Mouse (Mus musculus) left cerebral cortex, postnatal 36 days (tissue): ENCODE data around the gene Atad1. TPM values are rescaled to one million over a fixed set of nuclear protein-coding genes. Genes with fewer than 3 reads are reported as not detected.
"Not testable (repeated sequence)": the region's sequence is repeated elsewhere in the genome, so short reads cannot be mapped to it uniquely, and the experiment has no call there.

ENCODE experiments used
- DNase-seq, 2 experiments: peaks; one replicate each; pipeline ENCODE4 v3.0.0; 2021 to 2022; ENCODE audit warnings: low spot score in 2 of 2, mixed read lengths in 1 of 2
- intact Hi-C: fragments of 180-260 bp; cut with DNase I; formaldehyde crosslinking; loops from one replicate; pipeline ENCODE4 v1.15.1; 2025
- total RNA-seq, 2 experiments: library from RNA; stranded (reverse); gene quantifications; 2 replicates each; pipeline ENCODE4 v1.2.3; 2021

The Atad1 gene
- total RNA-seq, 2 experiments from 2014 or later = 94.7 to 97.0 TPM

DNA sequence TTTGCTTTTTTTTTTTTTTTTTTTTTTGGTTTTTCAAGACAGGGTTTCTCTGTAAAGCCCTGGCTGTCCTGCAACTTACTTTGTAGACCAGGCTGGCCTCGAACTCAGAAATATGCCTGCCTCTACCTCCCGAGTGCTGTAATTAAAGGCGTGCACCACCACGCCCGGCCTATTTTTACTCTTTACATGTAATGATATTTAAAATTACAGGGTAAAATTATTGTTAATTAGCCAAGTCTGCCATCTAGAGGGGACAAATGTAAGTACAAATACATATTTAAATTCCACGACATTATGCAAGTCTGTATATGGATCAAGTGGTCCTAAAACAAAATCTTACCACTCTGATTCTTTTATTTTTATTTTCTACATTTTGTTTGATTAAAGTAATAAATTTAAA, 49.9 kb downstream of the Atad1 start:
- no peak for DNase-seq
- intact Hi-C loops = loop anchor here (5.0 to 10.0 kb wide), 2 partner anchors 187 to 715 kb away; no protein-coding TSS in a partner anchor

DNA sequence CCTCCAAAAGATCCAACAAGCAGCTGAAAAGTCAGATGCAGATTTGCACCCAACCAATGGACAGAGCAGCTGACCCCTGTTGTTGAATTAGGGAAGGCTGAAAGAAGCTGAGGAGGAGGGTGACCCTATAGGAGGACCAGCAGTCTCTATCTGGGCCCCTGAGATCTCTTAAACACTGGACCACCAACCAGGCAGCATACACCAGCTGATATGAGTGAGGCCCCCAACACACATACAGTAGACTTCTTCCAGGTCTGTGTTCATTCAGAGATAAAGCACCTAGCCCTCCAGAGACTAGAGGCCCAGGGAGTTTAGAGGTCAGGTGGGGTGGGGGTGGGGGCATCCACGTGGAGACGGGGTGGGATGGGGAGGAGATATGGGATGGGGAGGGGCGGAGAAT, 51.4 kb downstream of the Atad1 start:
- not testable (repeated sequence) for DNase-seq
- intact Hi-C loops = loop anchor here (10.0 kb wide), 1 partner anchor 713 kb away; no protein-coding TSS in a partner anchor

DNA sequence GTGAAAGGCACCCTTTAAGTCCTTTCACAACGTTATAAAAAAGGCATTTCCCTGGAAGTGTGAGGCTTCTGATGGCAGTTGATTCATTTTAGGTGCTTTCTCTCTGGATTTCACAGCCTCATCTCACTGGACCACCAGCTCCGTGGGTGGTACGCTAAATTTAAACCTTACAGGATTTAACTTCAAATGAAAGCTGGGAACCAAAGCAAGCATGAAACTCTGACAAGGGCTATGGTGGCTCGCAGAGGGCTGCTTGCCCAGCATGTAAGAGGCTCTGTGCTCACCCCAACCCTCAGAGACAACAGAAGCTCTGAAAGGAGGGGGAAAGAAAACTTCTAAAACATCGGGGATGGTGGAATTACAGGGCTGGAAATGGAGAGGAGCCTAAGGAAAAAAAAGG, 51.9 kb downstream of the Atad1 start:
- intact Hi-C loops = loop anchor here (10.0 kb wide), 1 partner anchor 713 kb away; no protein-coding TSS in a partner anchor
- peak; percentile 9 to 17 for DNase-seq

DNA sequence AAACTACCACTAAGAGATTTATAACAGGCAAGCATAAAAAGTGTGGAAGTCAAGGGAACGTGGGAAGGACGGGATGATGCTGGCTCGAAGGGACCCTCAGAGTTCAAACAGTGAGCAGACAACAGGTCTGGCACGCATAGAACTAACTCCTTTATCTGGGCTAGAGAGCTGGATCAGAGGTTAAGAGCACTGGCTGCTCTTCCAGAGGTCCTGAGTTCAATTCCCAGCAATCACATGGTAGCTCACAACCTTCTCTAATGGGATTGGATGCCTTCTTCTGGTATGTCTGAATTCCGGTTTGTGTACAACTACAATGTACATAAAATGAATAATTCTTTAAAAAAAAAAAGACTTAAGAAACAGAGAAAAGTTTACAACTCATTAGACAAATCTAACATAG, 56.5 kb downstream of the Atad1 start:
- intact Hi-C loops = loop anchor here (10.0 kb wide), 1 partner anchor 708 kb away; no protein-coding TSS in a partner anchor
- no peak for DNase-seq

DNA sequence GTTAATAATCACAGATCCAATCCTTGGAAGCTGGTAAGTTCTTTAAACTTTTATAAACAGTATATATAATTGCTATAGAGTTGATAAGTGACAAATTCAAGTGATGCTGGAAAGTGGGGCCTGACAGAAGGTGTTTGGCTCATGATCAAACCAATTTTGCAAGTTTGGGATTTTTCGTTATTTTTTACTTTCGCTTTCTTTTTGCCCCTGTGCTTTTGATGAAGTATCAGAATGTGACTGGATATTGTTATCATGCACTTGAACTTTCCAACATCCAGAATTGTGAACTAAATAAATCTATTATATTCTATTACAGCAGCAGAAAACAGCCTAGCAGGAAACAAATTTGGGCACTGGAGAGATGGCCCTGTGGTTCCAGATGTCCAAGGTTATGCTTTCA, 58.7 kb downstream of the Atad1 start:
- intact Hi-C loops = loop anchor here (10.0 kb wide), 1 partner anchor 706 kb away; no protein-coding TSS in a partner anchor
- no peak for DNase-seq

DNA sequence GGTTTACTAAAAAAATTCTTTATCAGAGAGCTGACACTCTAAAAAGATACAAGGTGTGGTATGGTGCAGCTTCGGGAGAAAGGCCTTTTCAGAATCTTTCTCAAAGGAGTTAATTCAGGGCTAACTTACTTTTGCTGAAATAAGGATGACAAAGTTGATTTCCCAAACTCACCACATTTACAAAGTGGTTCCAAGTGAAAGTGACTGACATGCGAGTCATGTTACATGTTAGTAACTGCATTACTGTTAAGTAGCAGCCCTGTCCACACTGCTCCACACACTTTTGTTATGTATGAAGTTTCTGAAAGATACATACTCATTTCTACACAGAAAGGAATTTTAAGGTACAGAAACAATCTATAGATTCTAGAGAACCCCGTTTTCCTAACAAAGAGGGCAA, 63.8 kb downstream of the Atad1 start:
- DNase-seq = no peak
- intact Hi-C loops = no loop called here

DNA sequence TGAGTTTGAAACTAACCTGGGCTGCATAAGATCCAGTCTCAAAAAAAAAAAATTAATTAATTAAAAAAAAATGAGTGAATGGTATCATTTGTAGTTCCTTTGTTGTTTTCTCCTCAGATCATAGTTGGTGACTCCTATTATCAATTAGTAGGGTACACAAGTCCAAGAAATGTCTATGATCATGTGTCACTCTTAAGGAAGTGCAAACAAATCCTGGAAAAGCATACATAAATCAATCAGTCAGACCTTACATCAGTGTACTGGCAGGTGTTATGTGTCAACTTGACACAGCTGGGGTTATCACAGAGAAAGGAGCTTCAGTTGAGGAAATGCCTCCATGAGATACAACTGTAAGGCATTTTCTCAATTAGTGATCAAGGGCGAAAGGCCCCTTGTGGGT, 71.8 kb downstream of the Atad1 start:
- DNase-seq, intact Hi-C loops: not testable (repeated sequence)

DNA sequence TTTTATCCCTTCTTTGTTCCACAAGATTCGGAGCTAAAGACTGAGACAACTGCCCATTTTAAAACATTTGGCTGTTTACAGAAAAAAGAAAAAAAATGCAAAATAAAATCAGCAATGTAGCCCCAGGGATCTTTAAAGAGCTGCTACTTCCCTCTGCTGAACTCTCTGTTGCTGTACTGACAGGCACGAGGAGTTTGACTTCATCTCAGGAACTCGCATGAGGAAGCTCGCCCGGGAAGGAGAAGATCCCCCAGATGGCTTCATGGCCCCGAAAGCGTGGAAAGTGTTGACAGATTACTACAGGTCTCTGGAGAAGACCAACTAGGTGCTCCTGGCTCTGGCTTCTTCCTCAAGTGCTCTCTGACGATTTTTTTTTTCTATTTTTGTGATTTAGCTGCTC, 74.3 kb downstream of the Atad1 start:
- intact Hi-C loops = no loop called here
- DNase-seq = no peak

DNA sequence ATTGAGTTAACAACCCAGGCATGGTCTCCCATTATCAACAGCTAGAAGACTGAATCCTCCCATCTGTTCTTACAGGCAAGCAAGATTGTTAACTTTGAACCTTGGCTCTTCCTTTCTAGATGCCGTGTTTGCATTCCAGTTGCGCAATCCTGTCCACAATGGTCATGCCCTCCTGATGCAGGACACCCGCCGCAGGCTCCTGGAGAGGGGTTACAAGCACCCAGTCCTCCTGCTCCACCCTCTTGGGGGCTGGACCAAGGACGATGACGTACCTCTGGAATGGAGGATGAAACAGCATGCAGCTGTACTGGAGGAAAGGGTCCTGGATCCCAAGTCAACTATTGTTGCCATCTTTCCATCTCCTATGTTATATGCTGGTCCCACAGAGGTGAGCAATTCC, 76.7 kb downstream of the Atad1 start:
- intact Hi-C loops = no loop called here
- no peak for DNase-seq

DNA sequence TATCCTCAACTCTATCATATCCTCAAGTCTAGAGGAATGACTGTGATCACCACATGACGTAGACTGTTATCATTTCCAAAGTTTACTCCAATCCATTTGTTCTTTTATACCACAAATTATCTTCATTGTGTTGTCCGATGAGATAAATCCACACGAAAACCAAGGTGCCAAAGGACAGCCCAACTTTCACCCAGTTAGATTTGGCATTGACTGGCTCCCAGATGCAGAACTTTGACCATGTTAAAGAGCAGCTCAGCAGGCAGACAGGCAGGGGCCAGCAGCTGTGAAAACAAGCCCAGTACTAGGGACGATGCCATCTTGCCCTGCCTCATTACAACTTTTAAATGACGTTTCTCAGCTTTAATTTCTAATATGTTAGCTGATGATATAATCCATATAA, 80.2 kb downstream of the Atad1 start:
- no peak for DNase-seq
- intact Hi-C loops = no loop called here

DNA sequence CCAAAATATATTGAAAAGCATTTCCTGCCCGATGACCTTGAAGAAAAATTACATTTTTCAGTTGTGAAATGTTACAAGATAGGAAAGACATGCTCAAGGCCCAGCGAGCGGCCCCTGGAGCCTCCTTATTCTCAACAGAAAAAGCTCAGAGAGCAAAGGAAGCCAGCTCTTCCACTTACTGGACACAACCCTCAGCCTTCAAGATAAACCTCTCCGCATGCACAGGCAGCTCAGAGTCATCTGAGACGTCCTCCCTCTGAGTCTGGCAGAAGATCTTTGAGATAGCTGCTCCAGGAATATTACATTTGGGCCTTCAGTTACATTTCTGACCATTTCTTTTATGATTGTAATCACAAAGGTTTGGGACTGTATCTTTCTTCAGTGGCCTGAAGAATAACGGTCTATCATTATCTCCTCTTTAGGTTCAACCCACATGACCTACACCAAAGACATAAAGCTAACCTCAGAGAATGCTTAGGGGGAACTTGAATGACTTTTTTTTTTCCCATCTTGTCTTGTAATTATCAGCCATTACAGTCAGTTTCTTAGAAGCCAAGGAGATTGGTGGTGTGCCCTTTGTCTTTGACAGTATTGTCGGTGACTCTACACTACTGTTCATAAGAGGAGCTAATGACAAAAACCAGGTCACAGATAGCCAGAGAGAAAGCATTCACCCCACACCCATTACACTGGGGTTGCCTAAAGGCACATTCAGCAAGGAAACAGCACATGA, 85.8 kb downstream of the Atad1 start:
- intact Hi-C loops = no loop called here
- DNase-seq = no peak

DNA sequence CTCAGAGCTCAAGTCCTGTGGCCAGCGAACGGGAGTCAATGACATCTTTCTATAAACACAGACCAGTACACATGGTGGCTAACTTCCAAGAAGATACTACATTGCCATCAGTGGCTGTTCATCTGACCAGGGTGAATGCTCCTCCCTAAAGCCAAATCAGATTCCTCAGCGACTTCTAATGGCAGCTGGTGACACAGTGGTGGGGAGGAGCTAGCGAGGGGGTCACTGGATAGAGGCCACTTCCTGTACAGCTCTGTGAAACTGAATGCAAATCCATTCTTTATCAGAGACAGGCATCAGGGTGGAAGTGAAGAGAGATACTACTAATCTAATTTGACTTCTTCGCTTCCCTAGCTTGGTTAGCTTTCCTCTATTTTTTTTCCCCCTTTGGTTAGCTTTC, 86.5 kb downstream of the Atad1 start:
- intact Hi-C loops = no loop called here
- DNase-seq = no peak

DNA sequence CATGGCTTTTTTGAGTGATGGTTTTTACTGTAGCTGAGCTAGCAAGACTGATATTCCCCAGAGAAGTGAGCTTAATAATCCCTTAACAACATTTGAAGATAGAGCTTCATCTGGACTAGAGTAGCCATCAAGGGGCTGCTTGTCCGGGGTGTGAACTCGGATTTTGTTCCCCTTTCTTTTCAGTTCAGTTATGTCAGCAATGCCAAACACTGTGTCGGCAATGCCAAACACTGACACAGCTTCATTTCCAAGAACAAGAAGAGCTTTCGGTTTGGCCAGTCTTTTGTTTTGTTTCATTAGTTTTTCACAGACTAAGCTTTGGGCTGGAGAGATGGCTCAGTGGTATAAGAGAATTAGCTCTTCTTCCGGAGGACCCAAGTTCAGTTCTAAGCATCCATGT, 88.5 kb downstream of the Atad1 start:
- intact Hi-C loops = no loop called here
- no peak for DNase-seq

DNA sequence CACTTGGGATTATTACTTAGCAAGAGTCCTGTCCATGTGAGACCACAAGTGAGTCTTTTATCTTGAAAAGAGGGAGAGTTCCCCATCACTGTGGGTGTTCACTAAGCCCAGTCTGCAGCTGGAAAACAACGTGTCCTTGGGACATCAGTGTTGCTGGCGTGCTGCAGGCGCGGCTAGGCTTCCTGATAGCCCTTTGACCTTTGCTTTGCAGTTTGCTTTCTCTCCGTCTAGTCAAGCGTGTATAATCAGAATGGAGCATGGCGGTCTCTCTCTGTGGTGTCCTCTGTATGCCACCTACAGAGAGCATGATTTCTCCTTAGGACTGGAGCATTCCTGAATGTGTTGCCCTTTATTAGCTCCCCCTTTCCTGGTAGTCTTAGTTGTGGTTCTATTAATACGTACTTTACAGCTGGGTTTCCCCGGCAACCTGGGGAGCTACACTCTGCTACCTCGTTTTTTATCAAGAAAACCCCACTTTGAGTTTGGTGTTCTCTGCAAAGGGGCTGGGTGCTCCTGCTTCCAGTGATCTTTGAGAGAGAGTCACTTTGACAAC, 91.5 kb downstream of the Atad1 start:
- no peak for DNase-seq
- intact Hi-C loops = no loop called here

DNA sequence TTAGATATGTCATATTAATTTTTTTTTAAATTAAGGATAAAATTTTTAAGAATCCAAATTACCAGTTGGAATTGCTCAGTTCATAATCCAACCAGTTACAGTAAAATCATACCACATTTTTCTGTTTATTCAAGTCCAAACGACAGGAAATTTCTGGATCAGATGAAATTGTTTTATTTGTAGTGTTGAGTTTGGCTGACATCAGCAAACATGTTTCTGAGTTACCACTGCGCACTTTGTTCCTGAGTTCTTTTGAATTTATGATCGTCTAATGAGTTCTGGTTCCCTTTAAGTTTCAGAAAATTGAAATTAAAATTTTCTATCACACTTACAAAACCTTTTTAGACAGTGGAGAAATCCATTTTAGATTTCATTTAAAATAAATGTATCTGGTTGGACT, 93.2 kb downstream of the Atad1 start:
- no peak for DNase-seq
- intact Hi-C loops = no loop called here

DNA sequence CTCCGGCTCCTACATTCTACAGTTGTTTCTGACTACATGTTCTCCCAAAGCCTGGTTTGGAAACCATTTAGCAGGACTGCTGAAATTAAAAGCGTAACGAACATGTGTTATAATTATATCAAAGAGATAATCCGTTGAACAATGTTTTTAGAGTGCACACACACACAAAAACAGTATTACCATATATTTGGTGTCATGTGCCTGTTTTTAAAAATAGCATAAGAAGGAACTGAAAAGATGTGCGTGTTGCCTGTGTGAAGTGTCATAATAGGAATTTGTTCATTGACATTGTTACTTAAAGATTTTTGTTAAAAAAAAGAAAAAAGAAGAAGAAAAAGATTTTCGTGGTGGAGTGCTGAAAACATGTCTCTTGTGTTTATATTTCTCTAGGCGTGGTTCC, 93.6 kb downstream of the Atad1 start:
- intact Hi-C loops = no loop called here
- no peak for DNase-seq

DNA sequence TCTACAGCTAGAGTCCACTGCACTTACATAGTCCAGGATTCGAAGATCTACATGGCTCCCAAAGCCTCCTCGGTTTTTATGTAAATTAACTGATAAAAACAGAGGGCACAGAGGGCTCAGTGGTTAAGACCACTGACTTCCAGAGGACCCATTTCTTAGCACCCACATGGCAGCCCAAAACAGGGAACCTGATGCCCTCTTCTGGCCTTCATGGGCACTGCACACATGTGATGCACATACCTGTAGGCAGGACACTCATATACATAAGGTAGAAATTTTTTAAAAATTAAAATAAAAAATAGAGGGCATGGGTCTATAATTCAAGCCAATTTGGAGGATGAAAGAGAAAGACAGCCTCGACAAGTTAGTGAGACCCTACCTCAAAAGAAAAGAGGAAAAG, 95.9 kb downstream of the Atad1 start:
- intact Hi-C loops = no loop called here
- DNase-seq = no peak

DNA sequence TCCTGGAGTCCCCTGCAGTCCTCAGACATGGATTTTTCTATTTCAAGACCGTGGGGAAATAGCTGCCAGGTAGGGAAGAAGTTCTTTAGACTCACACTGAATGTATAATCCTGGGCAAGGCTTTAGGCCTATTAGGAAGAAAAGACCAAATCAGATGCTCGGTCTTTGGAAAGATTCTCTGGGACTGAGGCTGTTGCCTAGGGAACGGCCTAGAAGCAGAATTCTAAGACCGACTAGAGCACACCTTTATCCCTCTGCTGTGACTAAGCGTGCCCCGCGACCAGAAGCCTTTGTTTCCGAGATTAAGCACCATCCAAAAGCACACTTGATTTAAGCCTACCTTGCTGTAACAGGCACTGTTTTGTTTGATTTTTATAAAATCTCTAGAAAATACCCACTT, 97.6 kb downstream of the Atad1 start:
- intact Hi-C loops = no loop called here
- no peak for DNase-seq

DNA sequence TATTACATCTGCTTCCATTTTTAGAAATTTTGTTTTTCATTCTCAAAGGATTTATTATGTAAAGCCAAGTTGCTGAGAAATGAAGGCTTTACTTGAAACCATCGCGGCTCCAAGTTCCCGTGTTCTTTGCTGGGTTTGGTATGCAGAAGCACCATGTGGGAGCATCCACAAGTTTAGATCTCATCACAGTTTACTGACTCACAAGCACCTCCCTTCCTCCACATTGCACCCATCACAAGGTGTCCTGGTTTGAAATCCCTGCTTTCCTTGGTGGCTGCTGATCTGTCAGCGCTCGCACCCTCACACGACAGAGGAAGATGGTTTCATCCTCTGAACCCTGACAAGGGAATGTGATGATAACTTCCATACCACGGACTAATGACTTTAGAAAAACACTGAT, 98.1 kb downstream of the Atad1 start:
- DNase-seq = peak in 1 of 2 experiments; percentile 10

DNA sequence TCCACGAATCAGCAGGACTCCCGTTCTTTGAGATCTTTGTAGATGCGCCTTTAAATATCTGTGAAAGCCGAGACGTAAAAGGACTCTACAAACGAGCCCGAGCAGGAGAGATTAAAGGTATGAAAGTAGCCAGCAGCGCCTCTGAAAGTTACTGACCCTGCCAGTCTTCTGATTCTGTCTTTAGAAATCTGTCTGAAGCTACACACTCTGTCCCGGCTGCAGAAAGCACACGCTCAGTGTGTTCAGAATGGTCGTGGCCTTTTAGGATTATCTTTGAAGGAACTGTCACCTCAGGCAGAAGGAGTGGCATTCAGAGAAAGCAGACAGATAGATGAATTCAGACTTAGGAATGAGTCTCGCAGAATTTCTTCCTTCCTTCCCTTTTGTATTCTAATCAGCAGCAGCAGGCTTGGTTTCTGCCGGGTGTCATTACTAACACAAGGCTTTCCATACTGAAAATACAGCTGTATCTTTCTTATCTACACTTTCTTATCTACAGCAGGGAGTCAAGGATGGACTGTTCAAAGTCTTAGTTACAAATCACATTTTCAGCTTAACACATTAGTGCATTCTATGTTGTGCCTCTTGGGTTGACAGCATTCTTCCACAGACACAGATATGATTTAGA, 101.2 kb downstream of the Atad1 start:
- no peak for DNase-seq
- intact Hi-C loops = no loop called here

More for the DNA sequence above, 98.1 kb downstream of the Atad1 start:
- intact Hi-C loops = no loop called here
